Mouse (Mus musculus) lung, postnatal 0 days (tissue): ENCODE data around the gene Cacna2d4. TPM values are rescaled to one million over a fixed set of nuclear protein-coding genes. Genes with fewer than 3 reads are reported as not detected.
A peak's percentile ranks its signal among the peaks of the same experiment; 100 is the strongest.

Experiments
- ATAC-seq: fragments of 200-750 bp; cut with Nextera tagmentation; 2 replicates; pipeline ENCODE4 v1.8.0; 2017; ENCODE audit warnings: moderate library complexity
- DNase-seq: peaks from one replicate; pipeline ENCODE4 v3.0.0-alpha.2; 2016; ENCODE audit warnings: low spot score
- H3K27ac ChIP-seq: fragments of 300-500 bp; sonication (generic); 2 replicates; pipeline ENCODE4 v1.5.1; 2014; ENCODE audit warnings: antibody characterized with exemption, mild to moderate bottlenecking, low read length, mixed read lengths
- H3K27me3 ChIP-seq: fragments of 300-500 bp; sonication (generic); replicated peaks from 2 replicates; pipeline ENCODE4 v1.6.1; 2014; ENCODE audit warnings: low read length, mixed read lengths; ENCODE audit not compliant: insufficient read depth
- H3K36me3 ChIP-seq: fragments of 300-500 bp; sonication (generic); 2 replicates; pipeline ENCODE4 v1.6.1; 2014; ENCODE audit warnings: low read length, mixed read lengths; ENCODE audit not compliant: insufficient read depth
- H3K4me1 ChIP-seq: fragments of 300-500 bp; sonication (generic); 2 replicates; pipeline ENCODE4 v1.6.1; 2014; ENCODE audit warnings: antibody characterized with exemption, low read depth, low read length, mixed read lengths; ENCODE audit not compliant: insufficient read depth
- H3K4me2 ChIP-seq: fragments of 300-500 bp; sonication (generic); replicated peaks from 2 replicates; pipeline ENCODE4 v1.6.1; 2014; ENCODE audit warnings: low read depth, mild to moderate bottlenecking, low read length, moderate library complexity, mixed read lengths
- H3K4me3 ChIP-seq: fragments of 300-500 bp; sonication (generic); 2 replicates; pipeline ENCODE4 v1.5.1; 2014; ENCODE audit warnings: low read depth, low read length
- H3K9ac ChIP-seq: fragments of 300-500 bp; sonication (generic); replicated peaks from 2 replicates; pipeline ENCODE4 v1.6.1; 2014; ENCODE audit warnings: low read depth, mild to moderate bottlenecking
- H3K9me3 ChIP-seq: fragments of 300-500 bp; sonication (generic); 2 replicates; pipeline ENCODE4 v1.6.1; 2016; ENCODE audit warnings: low read length, mixed read lengths
- CTCF ChIP-seq: IDR thresholded peaks from 2 replicates; pipeline ENCODE4 v1.5.1; 2016; ENCODE audit warnings: antibody characterized with exemption, mild to moderate bottlenecking
- EP300 ChIP-seq: IDR thresholded peaks from 2 replicates; pipeline ENCODE4 v1.6.1; 2016; ENCODE audit warnings: antibody characterized with exemption, mild to moderate bottlenecking, control low read depth
- WGBS: fragments of 180-500 bp; shearing (Covaris S2); extraction: QIAGEN DNeasy Blood & Tissue Kit; methylation state at CpG from one replicate; pipeline ENCODE4 v1.1.7; 2014; 5-methylcytosine and 5-hydroxymethylcytosine counted together
- polyA plus RNA-seq: library from polyadenylated mRNA; unstranded; fragments of >200 nt; fragmentation: Nextera tagmentation; extraction: Ambion mirVana; gene quantifications from 2 replicates; pipeline ENCODE4 v1.2.1, GENCODE M21; 2015

Gene Cacna2d4
- polyA plus RNA-seq, 1 experiment from 2014 or later: 0.19 TPM

DNA sequence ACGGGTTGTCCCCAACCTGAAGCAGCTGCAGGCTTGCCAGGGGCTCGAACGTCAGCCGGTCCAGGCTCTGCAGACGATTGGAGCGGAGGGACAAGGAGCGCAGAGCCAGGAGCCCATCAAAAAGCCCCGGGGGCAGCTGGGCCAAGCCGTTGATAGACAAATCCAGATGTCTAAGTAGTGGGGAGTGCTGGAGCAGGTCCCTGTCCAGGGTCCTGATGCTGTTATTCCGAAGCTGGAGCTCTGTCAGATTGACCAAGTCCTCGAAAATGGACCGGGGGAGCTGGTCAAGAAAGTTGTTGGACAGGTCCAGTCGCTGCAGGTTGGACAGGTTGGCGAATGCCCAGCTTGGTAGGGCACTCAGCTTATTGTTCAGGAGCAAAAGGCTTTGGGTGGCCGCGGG, 84.2 kb downstream of the Cacna2d4 start:
- H3K9ac ChIP-seq: no peak overlapping the region
- WGBS: 28% methylated on average over 16 of the region's 16 CpGs
- no peak overlapping the region for H3K4me3 ChIP-seq
- ATAC-seq (0 out of 2 replicates have a peak, but pooled peaks have one; percentile 26), DNase-seq (peak; percentile 71)
- H3K36me3 ChIP-seq: no peaks in the 10 kb centered on the region
- no peak overlapping the region for H3K4me2 ChIP-seq
- H3K27me3 ChIP-seq: no peaks in the 10 kb centered on the region
- no peak for TF ChIP-seq EP300
- no peak for TF ChIP-seq CTCF
- H3K4me1 ChIP-seq: no peaks in the 10 kb centered on the region
- no peaks in the 10 kb centered on the region for H3K9me3 ChIP-seq
- H3K27ac ChIP-seq: no peak overlapping the region

DNA sequence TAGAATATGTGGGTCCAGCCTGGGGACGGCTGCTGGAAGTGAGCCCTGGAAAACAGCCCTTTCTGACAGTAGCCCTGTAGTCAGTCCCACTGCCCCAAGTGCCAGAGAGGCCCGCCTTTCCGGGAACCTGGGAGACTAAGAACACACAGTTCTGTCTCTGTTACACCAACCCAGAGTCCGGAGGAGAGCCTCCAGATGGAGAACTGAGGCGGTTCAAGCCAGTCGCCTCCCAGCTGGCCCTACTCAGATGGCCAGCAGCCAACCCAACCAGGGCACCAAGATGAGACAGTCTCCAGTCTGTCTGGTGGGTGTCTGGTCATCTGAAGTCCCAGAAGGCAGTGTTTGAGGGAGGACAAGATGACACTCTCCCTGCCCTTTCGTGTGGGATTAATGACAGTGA, 85.4 kb downstream of the Cacna2d4 start:
- TF ChIP-seq EP300 (no peak), CTCF (no peak)
- Histone ChIP-seq H3K9ac (no peak overlapping the region), H3K4me3 (no peak overlapping the region), H3K36me3 (no peaks in the 10 kb centered on the region), H3K27ac (no peak overlapping the region), H3K4me1 (no peaks in the 10 kb centered on the region), H3K4me2 (no peak overlapping the region), H3K9me3 (no peaks in the 10 kb centered on the region), H3K27me3 (no peaks in the 10 kb centered on the region)
- DNase-seq (no peak), ATAC-seq (no peak)
- WGBS: 62% methylated on average over 7 of the region's 7 CpGs

DNA sequence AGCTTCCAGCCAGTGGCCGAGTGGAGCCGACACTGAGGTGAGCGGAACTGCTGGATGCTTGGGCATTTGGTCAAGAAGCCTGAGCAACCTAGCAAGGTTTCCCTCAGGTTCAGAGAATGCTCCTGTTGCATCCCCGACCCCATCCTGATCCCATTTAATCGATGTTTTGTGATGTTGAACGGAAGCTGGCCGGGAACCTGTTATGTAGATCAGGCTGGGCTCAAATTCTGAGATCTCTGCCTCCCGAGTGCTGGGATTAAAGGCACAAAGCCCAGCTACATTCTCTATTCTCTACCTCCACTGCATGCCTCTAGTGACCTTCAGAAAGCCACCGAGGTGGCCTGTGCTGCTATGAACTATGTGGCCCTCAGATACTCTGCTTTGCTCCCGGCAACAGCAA, 88.5 kb downstream of the Cacna2d4 start:
- Histone ChIP-seq H3K4me2 (no peak overlapping the region), H3K27ac (no peak overlapping the region), H3K27me3 (peaks cover 7% of the 10 kb centered on the region; the same call in 1 of the 2 replicates), H3K36me3 (no peaks in the 10 kb centered on the region), H3K4me3 (no peak overlapping the region), H3K4me1 (peaks cover 4% of the 10 kb centered on the region; the same call in 1 of the 2 replicates), H3K9me3 (no peaks in the 10 kb centered on the region), H3K9ac (no peak overlapping the region)
- no peak for TF ChIP-seq EP300
- TF ChIP-seq CTCF: no peak
- DNase-seq (no peak), ATAC-seq (no peak)
- WGBS: 63% methylated on average over 10 of the region's 10 CpGs

DNA sequence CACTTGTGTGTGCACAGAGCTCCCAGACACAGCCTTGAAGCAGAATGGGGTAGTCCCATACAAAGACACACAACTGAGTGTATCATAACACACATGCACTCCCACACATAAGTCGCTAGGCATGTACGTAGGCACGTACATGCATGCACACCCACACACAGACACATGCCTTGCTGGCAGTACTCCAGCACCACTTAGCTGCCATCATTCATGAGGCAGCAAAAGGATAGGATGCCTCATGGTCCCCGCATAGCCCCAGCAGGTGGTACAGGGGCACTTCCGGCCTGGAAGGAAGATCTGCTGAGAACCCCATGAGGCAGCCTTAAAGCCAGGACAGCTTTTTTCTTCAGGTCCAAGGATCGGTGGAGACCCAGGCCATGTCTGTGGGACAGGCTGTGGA, 89.7 kb downstream of the Cacna2d4 start:
- no peak for ATAC-seq
- no peak overlapping the region for H3K4me2 ChIP-seq
- no peak for DNase-seq
- no peaks in the 10 kb centered on the region for H3K36me3 ChIP-seq
- no peak overlapping the region for H3K4me3 ChIP-seq
- TF ChIP-seq CTCF (no peak), EP300 (no peak)
- H3K9me3 ChIP-seq: no peaks in the 10 kb centered on the region
- H3K27me3 ChIP-seq: peaks cover 16% of the 10 kb centered on the region
- H3K4me1 ChIP-seq: peaks cover 4% of the 10 kb centered on the region; the same call in 1 of the 2 replicates
- 74% methylated on average over 6 of the region's 6 CpGs for WGBS
- no peak overlapping the region for H3K27ac ChIP-seq
- no peak overlapping the region for H3K9ac ChIP-seq

DNA sequence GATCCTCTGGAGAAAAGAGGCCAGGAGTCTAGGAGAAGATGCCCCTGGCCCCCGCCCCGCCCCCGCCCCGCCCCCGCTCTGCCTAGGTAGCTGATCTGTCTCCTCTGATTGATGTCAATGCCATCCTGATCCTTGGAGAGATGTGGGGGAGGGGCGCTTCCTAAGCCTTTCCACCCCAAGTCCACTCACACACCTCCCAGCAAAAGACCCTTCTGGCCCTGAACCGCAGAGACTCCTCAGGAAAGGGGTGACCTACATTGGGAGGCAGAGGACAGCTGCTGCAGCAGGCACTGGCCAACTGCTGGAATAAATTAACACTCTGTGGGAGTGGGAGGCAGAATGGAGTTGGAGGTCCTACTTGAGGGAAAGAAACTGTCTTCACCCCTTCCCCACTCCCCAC, 90.2 kb downstream of the Cacna2d4 start:
- H3K4me1 ChIP-seq: peaks cover 4% of the 10 kb centered on the region; the same call in 1 of the 2 replicates
- H3K9me3 ChIP-seq: no peaks in the 10 kb centered on the region
- no peaks in the 10 kb centered on the region for H3K36me3 ChIP-seq
- H3K9ac ChIP-seq: no peak overlapping the region
- DNase-seq (no peak), ATAC-seq (no peak)
- no peak overlapping the region for H3K4me3 ChIP-seq
- H3K27me3 ChIP-seq: peaks cover 21% of the 10 kb centered on the region
- no peak overlapping the region for H3K4me2 ChIP-seq
- TF ChIP-seq CTCF (no peak), EP300 (no peak)
- no peak overlapping the region for H3K27ac ChIP-seq
- WGBS: 32% methylated on average over 7 of the region's 7 CpGs

DNA sequence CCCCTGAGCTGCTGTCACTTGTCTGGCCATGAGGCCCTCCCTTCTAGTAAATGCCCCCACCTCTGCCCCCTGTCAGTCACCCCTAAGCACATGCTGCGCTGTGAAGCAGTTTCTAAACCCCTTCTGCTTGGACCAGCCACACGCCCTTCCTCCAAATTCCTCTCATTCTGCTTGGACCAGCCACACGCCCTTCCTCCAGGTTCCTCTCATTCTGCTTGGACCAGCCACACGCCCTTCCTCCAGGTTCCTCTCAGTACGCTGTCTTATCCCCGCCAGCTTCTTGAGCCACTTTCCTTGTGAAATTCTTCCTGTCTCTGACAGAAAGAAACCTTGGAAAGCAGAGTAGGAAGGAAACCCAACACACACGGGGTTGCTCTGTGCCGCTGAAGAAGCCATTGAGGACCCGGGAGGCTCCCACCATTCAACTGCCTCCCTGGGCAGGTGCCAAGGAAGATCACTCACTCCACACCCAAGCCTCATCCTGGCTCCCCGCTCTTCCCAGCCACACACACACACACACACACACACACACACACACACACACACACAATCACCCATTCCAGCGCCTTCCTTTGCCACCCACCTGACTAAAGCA, 92.3 kb downstream of the Cacna2d4 start:
- 4% methylated on average over 11 of the region's 11 CpGs for WGBS
- DNase-seq (peak; percentile 44), ATAC-seq (peak; percentile 30)
- Histone ChIP-seq H3K4me2 (0 out of 2 replicates have a peak overlapping the region, but pooled peaks have one; percentile 17), H3K9ac (no peak overlapping the region), H3K9me3 (no peaks in the 10 kb centered on the region), H3K4me3 (no peak overlapping the region), H3K27ac (no peak overlapping the region), H3K4me1 (peaks cover 4% of the 10 kb centered on the region; the same call in 1 of the 2 replicates), H3K27me3 (peaks cover 26% of the 10 kb centered on the region), H3K36me3 (no peaks in the 10 kb centered on the region)
- no peak for TF ChIP-seq CTCF
- TF ChIP-seq EP300: no peak
